Mouse (Mus musculus): ENCODE measurements at regions not wholly inside any gene's neighbourhood (a gene's known extent, or its start where the extent isn't known, plus 50 kb on each side); places are given as distances from the start of the nearest gene placed in this dataset.

GRCm38 (mm10) chr9:30592601-30593000, 165.7 kb downstream of the Snx19 start:
- no peak for TF ChIP-seq CTCF (IDR thresholded peaks at IDR 0.05; ENCODE audit: extremely low read depth, insufficient read length, insufficient replicate concordance, low read depth, low read length)
- TF ChIP-seq POLR2A (IDR thresholded peaks at IDR 0.05; ENCODE audit: low read depth, low read length), result no peak
